22 mouse cellular contexts compared by ENCODE assay signal in the genomic region with DNA sequence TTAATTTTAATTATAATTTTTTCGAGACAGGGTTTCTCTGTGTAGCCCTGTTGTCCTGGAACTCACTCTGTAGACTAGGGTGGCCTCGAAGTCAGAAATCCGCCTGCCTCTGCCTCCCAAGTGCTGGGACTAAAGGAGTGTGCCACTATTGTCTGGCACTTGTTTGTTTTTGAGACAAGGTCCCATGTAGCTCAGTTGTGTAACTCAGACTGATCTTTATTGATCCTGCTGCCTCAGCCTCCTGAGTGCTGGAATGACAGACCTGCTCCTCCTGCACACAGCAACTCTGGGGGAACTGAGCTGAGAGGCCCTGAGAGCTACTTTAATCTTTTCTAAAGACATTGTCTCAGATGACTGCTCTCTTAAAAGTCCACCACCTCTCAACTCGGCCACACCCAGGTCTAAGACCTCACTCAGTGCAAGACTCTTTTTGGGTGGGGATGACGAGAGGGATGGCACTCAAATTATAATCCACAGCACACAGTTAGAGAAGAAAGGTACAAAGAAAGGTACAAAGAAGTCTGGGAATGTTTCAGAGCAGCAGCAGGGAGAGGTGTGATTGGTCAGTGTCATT. TPM values are rescaled to one million over a fixed set of nuclear protein-coding genes. Genes with fewer than 3 reads are reported as not detected.
DNase-seq lines count a peak whose midpoint lies in the region; ATAC-seq and TF ChIP-seq lines count a peak whose summit lies in the region.
"Had no signal": no experiment of that assay in that cellular context is flagged by ENCODE, and none has a peak within 500 bp of the region (broad histone marks: within the 10 kb centered on the region; RNA-seq: fewer than 3 reads in every experiment).

No protein-coding gene starts in this region.

- H3K4me2 ChIP-seq in heart, embryonic 16.5 days (ENCODE audit: low read depth, low read length), result no peak overlapping the region
- no peak overlapping the region for H3K4me2 ChIP-seq in liver, postnatal 0 days (ENCODE audit: low read depth, low read length)
- H3K4me2 ChIP-seq in stomach, embryonic 16.5 days (ENCODE audit: low read depth, low read length), result no peak overlapping the region
- H3K4me2 ChIP-seq in hindbrain, embryonic 12.5 days (replicated peaks), result no peak overlapping the region
- H3K4me2 ChIP-seq: forebrain, embryonic 13.5 days; hindbrain, embryonic 15.5 days had no signal

- intact Hi-C loops in gastrocnemius, adult 2 months (cut with DNase I), result no loop called here

- peak overlapping the region; percentile 80 for H3K27ac ChIP-seq in gastrocnemius, adult 2 months
- peak overlapping the region; percentile 68 for H3K27ac ChIP-seq in heart, embryonic 16.5 days (ENCODE audit: low read length)
- H3K27ac ChIP-seq in liver, postnatal 0 days (ENCODE audit: low read depth), result no peak overlapping the region
- H3K27ac ChIP-seq in stomach, embryonic 16.5 days (ENCODE audit: low read length), result peak overlapping the region; percentile 25; the same call in 1 of the 2 replicates
- no peak overlapping the region for H3K27ac ChIP-seq in hindbrain, embryonic 12.5 days
- H3K27ac ChIP-seq: embryonic facial prominence, embryonic 10.5 days; forebrain, embryonic 13.5 days; hindbrain, embryonic 15.5 days had no signal

- TF ChIP-seq EP300 in liver, postnatal 0 days (IDR thresholded peaks at IDR 0.05; ENCODE audit: low read depth), result no peak

- no peak for DNase-seq in gastrocnemius, adult 2 months
- DNase-seq in gastrocnemius, postnatal 10 days, result no peak
- no peak for DNase-seq in heart, adult 8-10 months (ENCODE audit: low spot score)
- DNase-seq in liver, postnatal 0 days, result no peak
- DNase-seq in liver, result no peak
- DNase-seq: adrenal gland, postnatal 10 days; cerebellum, adult 11-12 months; cerebellum, postnatal 36 days; kidney, adult 18-20 months; layer of hippocampus, adult 9-11 months had no signal

- no peak overlapping the region for H3K4me3 ChIP-seq in gastrocnemius, adult 2 months
- no peak overlapping the region for H3K4me3 ChIP-seq in heart, embryonic 16.5 days (ENCODE audit: low read length)
- no peak overlapping the region for H3K4me3 ChIP-seq in liver, postnatal 0 days (ENCODE audit: low read depth, low read length)
- no peak overlapping the region for H3K4me3 ChIP-seq in stomach, embryonic 16.5 days (replicated peaks; ENCODE audit: low read length)
- H3K4me3 ChIP-seq in hindbrain, embryonic 12.5 days, result no peak overlapping the region
- H3K4me3 ChIP-seq: embryonic facial prominence, embryonic 10.5 days; forebrain, embryonic 13.5 days; hindbrain, embryonic 15.5 days had no signal

- no peaks in the 10 kb centered on the region for H3K36me3 ChIP-seq in heart, embryonic 16.5 days (ENCODE audit: control insufficient read depth, insufficient read depth)
- no peaks in the 10 kb centered on the region for H3K36me3 ChIP-seq in liver, postnatal 0 days (replicated peaks; ENCODE audit: insufficient read depth, low read length)
- H3K36me3 ChIP-seq in stomach, embryonic 16.5 days (ENCODE audit: control insufficient read depth, insufficient read depth, low read length), result no peaks in the 10 kb centered on the region
- H3K36me3 ChIP-seq in hindbrain, embryonic 12.5 days, result no peaks in the 10 kb centered on the region
- H3K36me3 ChIP-seq: embryonic facial prominence, embryonic 10.5 days; hindbrain, embryonic 15.5 days had no signal

- H3K9me3 ChIP-seq in heart, embryonic 16.5 days (replicated peaks; ENCODE audit: control insufficient read depth, low read length), result no peaks in the 10 kb centered on the region
- H3K9me3 ChIP-seq in liver, postnatal 0 days (ENCODE audit: low read length), result no peaks in the 10 kb centered on the region
- H3K9me3 ChIP-seq in stomach, embryonic 16.5 days (replicated peaks; ENCODE audit: control insufficient read depth, low read length), result no peaks in the 10 kb centered on the region
- no peaks in the 10 kb centered on the region for H3K9me3 ChIP-seq in hindbrain, embryonic 12.5 days (replicated peaks)
- H3K9me3 ChIP-seq: embryonic facial prominence, embryonic 10.5 days; forebrain, embryonic 13.5 days; hindbrain, embryonic 15.5 days had no signal

- no peak overlapping the region for H3K9ac ChIP-seq in heart, embryonic 16.5 days (ENCODE audit: low read length)
- no peak overlapping the region for H3K9ac ChIP-seq in liver, postnatal 0 days (replicated peaks)
- H3K9ac ChIP-seq in stomach, embryonic 16.5 days (ENCODE audit: low read length), result no peak overlapping the region; the same call in 1 of the 2 replicates
- no peak overlapping the region for H3K9ac ChIP-seq in hindbrain, embryonic 12.5 days
- H3K9ac ChIP-seq: forebrain, embryonic 13.5 days; hindbrain, embryonic 15.5 days had no signal

- no peaks in the 10 kb centered on the region for H3K27me3 ChIP-seq in heart, embryonic 16.5 days (ENCODE audit: control insufficient read depth, insufficient read depth, low read length)
- no peaks in the 10 kb centered on the region for H3K27me3 ChIP-seq in liver, postnatal 0 days (ENCODE audit: insufficient read depth, low read length)
- H3K27me3 ChIP-seq in stomach, embryonic 16.5 days (ENCODE audit: control insufficient read depth, insufficient read depth, low read length), result no peaks in the 10 kb centered on the region
- no peaks in the 10 kb centered on the region for H3K27me3 ChIP-seq in hindbrain, embryonic 12.5 days
- H3K27me3 ChIP-seq: CH12.LX; forebrain, embryonic 13.5 days; hindbrain, embryonic 15.5 days had no signal

- H3K4me1 ChIP-seq in heart, embryonic 16.5 days (ENCODE audit: control insufficient read depth, insufficient read depth, low read length), result peaks cover 10% of the 10 kb centered on the region
- H3K4me1 ChIP-seq in liver, postnatal 0 days (ENCODE audit: insufficient read depth), result 0 out of 2 replicates have a peak, but pooled peaks cover 3% of the 10 kb centered on the region
- H3K4me1 ChIP-seq in stomach, embryonic 16.5 days (ENCODE audit: control insufficient read depth, insufficient read depth, low read length), result peaks cover 5% of the 10 kb centered on the region
- 0 out of 2 replicates have a peak, but pooled peaks cover 2% of the 10 kb centered on the region for H3K4me1 ChIP-seq in hindbrain, embryonic 12.5 days
- H3K4me1 ChIP-seq: forebrain, embryonic 13.5 days; hindbrain, embryonic 15.5 days had no signal

- TF ChIP-seq CTCF in gastrocnemius, adult 2 months (IDR thresholded peaks at IDR 0.05), result no peak
- no peak for TF ChIP-seq CTCF in liver, postnatal 0 days (IDR thresholded peaks at IDR 0.05; ENCODE audit: low read depth)

- WGBS in heart, embryonic 16.5 days, result 69% methylated on average over 5 of the region's 5 CpGs
- WGBS in liver, postnatal 0 days (ENCODE audit: insufficient replicate concordance), result 68% methylated on average over 5 of the region's 5 CpGs
- 73% methylated on average over 5 of the region's 5 CpGs for WGBS in stomach, embryonic 16.5 days
- 72% methylated on average over 5 of the region's 5 CpGs for WGBS in hindbrain, embryonic 12.5 days

- ATAC-seq in heart, embryonic 16.5 days (replicated peaks; ENCODE audit: extremely low read depth, insufficient read depth, low FRiP score), result no peak
- peak; percentile 66 for ATAC-seq in liver, postnatal 0 days
- no peak for ATAC-seq in stomach, embryonic 16.5 days (ENCODE audit: insufficient read depth, low FRiP score)
- ATAC-seq in hindbrain, embryonic 12.5 days (ENCODE audit: low FRiP score), result no peak
- ATAC-seq: forebrain, embryonic 13.5 days had no signal

RNA-seq across cellular contexts. Expression of gene Myadm, which starts 8.7 kb away (rescaled TPM):
- total RNA-seq in gastrocnemius, adult 2 months (2021), result 10 to 100 TPM; 17.8 to 37.2 TPM
- total RNA-seq in gastrocnemius, postnatal 10 days (2021), result 100 to 1,000 TPM in 1 of 2 experiments, 10 to 100 TPM in 1; 71.6 to 100 TPM
- polyA plus RNA-seq in heart, embryonic 16.5 days (2015; fragmentation: Nextera tagmentation; extraction: Ambion mirVana), result 220 and 238 TPM in 2 replicates
- 100 to 1,000 TPM in 3 of 4 experiments, 10 to 100 TPM in 1; 93.9 to 139 (median 128) TPM for total RNA-seq in heart, adult 8-10 months (2022)
- polyA plus RNA-seq in liver, postnatal 0 days (2015; fragmentation: Nextera tagmentation; extraction: Ambion mirVana), result 38.6 and 40.7 TPM in 2 replicates
- polyA plus RNA-seq in stomach, embryonic 16.5 days (2015; fragmentation: Nextera tagmentation; extraction: Ambion mirVana), result 170 and 217 TPM in 2 replicates
- polyA plus RNA-seq in hindbrain, embryonic 12.5 days (2016; fragmentation: Nextera tagmentation; extraction: Ambion mirVana), result 36.1 and 41.7 TPM in 2 replicates

RNA-seq across cellular contexts. Expression of gene Prkcg, which starts 8.8 kb away (rescaled TPM):
- under 1 TPM; 0.78 to 0.84 TPM for total RNA-seq in gastrocnemius, adult 2 months (2021)
- 1 to 10 TPM; 2.2 to 4.5 TPM for total RNA-seq in gastrocnemius, postnatal 10 days (2021)
- polyA plus RNA-seq in heart, embryonic 16.5 days (2015; fragmentation: Nextera tagmentation; extraction: Ambion mirVana), result 0.32 and 0.33 TPM in 2 replicates
- total RNA-seq in heart, adult 8-10 months (2022), result 1 to 10 TPM in 2 of 4 experiments, under 1 TPM in 2; 0.57 to 1.8 (median 1.1) TPM
- 0.04 and 0.09 TPM in 2 replicates for polyA plus RNA-seq in liver, postnatal 0 days (2015; fragmentation: Nextera tagmentation; extraction: Ambion mirVana)
- polyA plus RNA-seq in stomach, embryonic 16.5 days (2015; fragmentation: Nextera tagmentation; extraction: Ambion mirVana), result 0.32 and 1.1 TPM in 2 replicates
- 0.35 and 0.39 TPM in 2 replicates for polyA plus RNA-seq in hindbrain, embryonic 12.5 days (2016; fragmentation: Nextera tagmentation; extraction: Ambion mirVana)

RNA-seq across cellular contexts. Expression of gene Nlrp12, which starts 30.6 kb away (rescaled TPM):
- not detected for total RNA-seq in gastrocnemius, adult 2 months (2021)
- total RNA-seq in gastrocnemius, postnatal 10 days (2021), result under 1 TPM in 1 of 2 experiments, not detected in 1; 0.09 TPM
- polyA plus RNA-seq in heart, embryonic 16.5 days (2015; fragmentation: Nextera tagmentation; extraction: Ambion mirVana), result not detected in 2 replicates
- total RNA-seq in heart, adult 8-10 months (2022), result under 1 TPM in 1 of 4 experiments, not detected in 3; 0.12 TPM
- polyA plus RNA-seq in liver, postnatal 0 days (2015; fragmentation: Nextera tagmentation; extraction: Ambion mirVana), result 4.2 and 5.1 TPM in 2 replicates
- 0.05 and 0.15 TPM in 2 replicates for polyA plus RNA-seq in stomach, embryonic 16.5 days (2015; fragmentation: Nextera tagmentation; extraction: Ambion mirVana)
- not detected in 2 replicates for polyA plus RNA-seq in hindbrain, embryonic 12.5 days (2016; fragmentation: Nextera tagmentation; extraction: Ambion mirVana)
- total RNA-seq: CH12.LX; gastrocnemius, postnatal 4 days had no signal
- polyA plus RNA-seq: brain, embryonic 14.5 days; forebrain, embryonic 13.5 days; limb, embryonic 14.5 days; neural tube, embryonic 11.5 days; stomach, embryonic 14.5 days had no signal

RNA-seq across cellular contexts. Expression of gene Cacng7, which starts 52.6 kb away (rescaled TPM):
- 10 to 100 TPM in 1 of 2 experiments, 1 to 10 TPM in 1; 8.4 to 16.2 TPM for total RNA-seq in gastrocnemius, adult 2 months (2021)
- total RNA-seq in gastrocnemius, postnatal 10 days (2021), result 10 to 100 TPM in 1 of 2 experiments, 1 to 10 TPM in 1; 9.7 to 10.2 TPM
- 0.16 TPM in 1 of 2 replicates, not detected in the other for polyA plus RNA-seq in heart, embryonic 16.5 days (2015; fragmentation: Nextera tagmentation; extraction: Ambion mirVana)
- 1 to 10 TPM; 3.0 to 3.6 (median 3.3) TPM for total RNA-seq in heart, adult 8-10 months (2022)
- 0.12 and 0.13 TPM in 2 replicates for polyA plus RNA-seq in liver, postnatal 0 days (2015; fragmentation: Nextera tagmentation; extraction: Ambion mirVana)
- polyA plus RNA-seq in stomach, embryonic 16.5 days (2015; fragmentation: Nextera tagmentation; extraction: Ambion mirVana), result 0.96 and 1.4 TPM in 2 replicates
- 3.7 and 4.6 TPM in 2 replicates for polyA plus RNA-seq in hindbrain, embryonic 12.5 days (2016; fragmentation: Nextera tagmentation; extraction: Ambion mirVana)

Comparison
In these comparisons a context has a peak if more than half of its experiments do, and no peak if none do; other contexts are left out.
1. H3K27ac ChIP-seq: peak in gastrocnemius, adult 2 months (single experiment), heart, embryonic 16.5 days (single experiment) and stomach, embryonic 16.5 days (single experiment); none in liver, postnatal 0 days (single experiment) and hindbrain, embryonic 12.5 days (single experiment).